Comparison of ENCODE assay signal across 16 mouse cellular contexts in genomic region chr17:58108335-58108734, GRCm38 (mm10).
DNase-seq lines count a peak whose midpoint lies in the region.
"Had no signal": no experiment of that assay in that cellular context is flagged by ENCODE, and none has a peak within 500 bp of the region (broad histone marks: within the 10 kb centered on the region; RNA-seq: fewer than 3 reads in every experiment).

No protein-coding gene starts in this region.

- peak; percentile 28 to 31 for DNase-seq in frontal cortex, adult 2 months (ENCODE audit: extremely low spot score in 1 of 2, low spot score in 1 of 2)
- no peak for DNase-seq in frontal cortex, postnatal 10 days (ENCODE audit: low spot score in 2 of 2)
- DNase-seq in left cerebral cortex, postnatal 25 days (ENCODE audit: low spot score in 2 of 2), result peak; percentile 16 to 62
- no peak for DNase-seq in left cerebral cortex, postnatal 10 days (ENCODE audit: extremely low spot score in 1 of 2, low spot score in 2 of 2)
- peak; percentile 46 for DNase-seq in brain, adult 2 months (ENCODE audit: low read depth, low spot score)
- DNase-seq in telencephalon, adult 2 months (ENCODE audit: low read depth, low spot score), result peak; percentile 43
- DNase-seq: adrenal gland, adult 2 months; adrenal gland, postnatal 14 days; cerebellum, adult 11-12 months; cerebellum, adult 8-10 months; cerebellum, postnatal 10 days; cerebellum, postnatal 36 days; embryo, embryonic 11 days; gastrocnemius, adult 2 months; gastrocnemius, postnatal 14 days; heart, adult 11 months had no signal

- intact Hi-C loops in left cerebral cortex, postnatal 25 days (cut with DNase I), result no loop called here
- intact Hi-C loops in left cerebral cortex, postnatal 10 days (cut with DNase I), result no loop called here

Comparison
In these comparisons a context has a peak if more than half of its experiments do, and no peak if none do; other contexts are left out.
1. DNase-seq: peak in frontal cortex, adult 2 months (2 of 2), left cerebral cortex, postnatal 25 days (2 of 2), brain, adult 2 months (single experiment) and telencephalon, adult 2 months (single experiment); none in frontal cortex, postnatal 10 days (0 of 2) and left cerebral cortex, postnatal 10 days (0 of 2).